Mouse (Mus musculus): ENCODE measurements around the gene Cr1l. TPM values are rescaled to one million over a fixed set of nuclear protein-coding genes. Genes with fewer than 3 reads are reported as not detected.

Gene Cr1l
- total RNA-seq (2021): 10 to 100 TPM; 63.6 to 73.5 TPM
- long read RNA-seq, experiment 1, transcript Cr1l-201 (10 exons, 1,651 nt): major isoform, 16 of 48 reads
- long read RNA-seq, experiment 1, partial matches to known transcripts: 2 of 48 reads
- long read RNA-seq, experiment 1, other reads (novel, unspliced or antisense): 29 of 48 reads
- long read RNA-seq, experiment 2, transcript Cr1l-201 (10 exons, 1,651 nt): major isoform, 10 of 31 reads
- long read RNA-seq, experiment 2, partial matches to known transcripts: 2 of 31 reads
- long read RNA-seq, experiment 2, other reads (novel, unspliced or antisense): 19 of 31 reads

DNA sequence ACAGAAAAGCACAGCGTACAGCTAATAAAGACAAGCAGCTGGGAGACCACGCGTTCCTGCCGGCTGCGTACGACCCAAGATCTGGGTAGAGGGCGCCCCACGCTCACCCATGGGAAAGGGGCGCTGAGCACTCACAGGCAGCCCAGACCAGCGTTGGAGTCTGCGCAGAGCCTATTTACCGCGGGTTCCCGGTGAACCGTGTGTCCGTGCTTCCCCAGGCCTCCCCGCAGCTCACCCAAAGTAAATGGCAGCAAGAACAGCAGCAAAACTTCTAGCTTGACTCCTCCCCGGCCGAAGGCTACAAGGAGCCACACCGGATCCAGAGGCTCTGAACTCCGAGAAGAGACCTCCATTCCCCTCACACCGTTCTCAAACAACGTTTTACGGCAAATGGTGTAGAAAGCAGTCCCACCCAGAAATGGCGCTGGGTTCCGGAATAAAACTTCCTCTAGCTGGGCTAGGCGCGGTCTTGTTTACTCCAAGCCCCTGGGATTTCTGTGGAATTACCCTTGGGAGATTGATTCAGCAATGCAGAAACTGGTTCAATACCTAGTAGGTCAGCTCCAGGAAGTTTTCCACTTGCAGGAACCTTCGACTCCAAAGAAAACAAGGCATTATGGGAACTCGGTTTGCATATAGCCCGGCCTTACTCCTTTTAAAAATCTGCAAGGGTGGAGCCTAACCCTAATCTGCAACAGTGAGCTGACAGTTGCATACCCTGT lies at the start of gene Cr1l:
Gene Cr1l (minus strand): TSS at position 634 of the 722 bp plus-strand sequence.
- peak; percentile 92 to 93 for DNase-seq

DNA sequence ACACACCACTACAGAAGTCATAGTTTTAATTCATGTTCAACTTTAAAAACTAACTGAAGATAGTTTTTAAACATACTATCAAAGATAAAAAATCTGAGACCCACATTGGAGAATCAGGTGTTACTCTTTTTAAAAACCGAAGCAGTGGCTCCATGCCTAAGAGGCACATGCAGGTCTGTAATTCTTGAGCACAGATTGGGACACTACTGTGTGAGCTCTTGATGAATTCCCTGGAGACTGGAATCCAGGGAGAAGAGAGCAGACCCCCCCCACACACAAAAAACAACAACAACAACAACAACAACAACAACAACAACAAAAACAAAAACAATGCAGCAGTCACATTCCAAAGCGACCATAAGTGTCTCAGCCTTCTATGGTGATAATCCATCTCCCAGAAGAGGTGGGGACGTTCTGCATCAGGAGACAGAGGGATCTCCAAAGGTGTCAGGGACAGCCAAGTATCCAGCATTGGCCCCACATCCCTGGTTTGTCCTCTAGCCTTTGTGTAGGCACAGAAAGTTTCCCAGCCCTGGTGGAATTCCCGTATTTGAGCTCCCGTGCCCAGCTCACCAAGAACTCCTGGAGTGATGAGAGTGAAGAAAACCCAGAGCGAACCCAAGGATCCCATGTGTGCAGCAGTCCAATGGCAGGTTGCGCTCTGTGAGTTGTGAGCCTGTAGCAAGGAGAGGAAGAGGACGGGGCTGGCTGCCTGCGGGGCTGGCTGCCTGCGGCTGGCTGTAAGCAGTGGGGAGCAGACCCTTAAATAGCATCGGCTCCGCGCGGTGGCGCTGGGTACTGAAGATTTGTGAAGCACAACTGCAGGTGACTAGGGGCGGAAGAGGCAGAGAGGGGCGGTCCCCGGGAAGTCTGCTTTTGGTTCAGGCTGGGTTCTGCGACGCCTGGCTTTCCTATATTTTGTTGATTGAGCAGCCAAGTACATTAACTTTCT lies 44.9 kb upstream of the Cr1l start, which contains the start of gene Cr2:
Gene Cr2 (minus strand): TSS at position 737 of the 952 bp plus-strand sequence.
- peak; percentile 35 to 64 for DNase-seq

DNA sequence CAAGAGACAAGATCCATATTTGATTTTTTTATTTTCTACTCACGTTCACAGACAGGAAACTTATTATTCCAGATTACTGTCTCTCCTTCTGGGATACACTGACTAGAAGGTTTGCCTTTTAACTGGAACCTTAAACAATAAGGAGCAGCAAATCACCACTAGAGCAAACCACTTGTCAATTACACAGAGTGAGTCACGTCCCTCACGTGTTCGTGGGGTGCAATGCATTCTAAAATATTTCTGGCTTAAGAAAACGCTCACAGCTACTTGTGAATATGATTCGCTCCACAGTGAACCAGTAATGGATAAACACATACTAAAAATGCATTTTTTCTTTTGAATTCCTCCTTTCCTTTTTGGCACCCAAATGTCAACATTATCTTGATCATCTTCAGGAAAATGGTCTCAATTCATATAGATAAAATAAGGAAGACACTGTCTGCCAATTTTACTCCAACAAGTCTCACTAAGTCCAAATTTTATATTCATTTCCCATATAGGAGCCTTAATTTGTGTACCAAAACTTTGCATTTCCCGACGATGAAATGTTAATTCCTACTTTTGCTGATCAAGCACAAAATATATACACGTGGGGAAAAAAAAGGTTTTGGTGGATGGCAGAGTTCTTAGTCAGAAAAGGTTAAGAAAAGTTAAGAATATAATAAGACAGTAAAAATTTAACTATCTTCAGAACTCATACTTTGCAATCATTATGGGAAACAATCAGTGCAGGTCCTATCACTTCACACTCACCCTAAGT lies 33.8 kb upstream of the Cr1l start:
- no peak for DNase-seq

DNA sequence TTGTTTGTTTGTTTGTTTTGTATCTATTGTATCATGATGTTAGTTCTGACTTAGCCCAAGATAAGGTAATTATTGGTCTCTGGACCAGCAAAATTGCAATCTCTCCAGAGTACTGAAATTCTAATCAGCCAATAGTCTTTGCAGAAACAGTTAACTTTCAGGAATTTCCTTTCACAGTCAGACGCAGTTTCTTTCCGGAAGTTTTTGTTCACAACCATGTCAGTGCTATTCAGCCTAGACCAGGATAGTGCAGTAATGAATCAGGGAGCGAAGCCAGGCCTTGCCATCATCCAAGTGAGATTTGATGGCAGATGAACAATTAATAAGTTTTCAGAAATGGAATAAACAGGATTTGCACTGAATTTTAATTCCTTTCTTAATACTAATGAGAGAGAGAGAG lies 684 bp upstream of the Cr1l start:
- peak; percentile 23 to 36 for DNase-seq

DNA sequence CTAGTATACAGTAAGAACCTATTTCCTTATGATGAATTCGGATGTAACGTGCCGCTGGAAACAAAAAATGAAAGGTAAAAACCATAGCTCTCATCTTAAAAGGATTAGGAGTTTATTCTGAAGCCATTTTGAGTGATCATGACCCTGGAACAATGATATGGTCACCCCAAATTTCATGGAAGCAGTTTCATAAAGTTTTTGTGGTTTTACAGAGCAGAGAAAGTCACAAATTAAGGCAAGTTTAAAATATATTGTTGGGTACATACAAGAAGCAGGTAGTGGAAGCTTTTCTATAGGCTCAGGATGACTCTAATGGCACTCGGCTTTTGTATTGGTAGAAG lies 259 bp upstream of the Cr1l start:
- DNase-seq: no peak

DNA sequence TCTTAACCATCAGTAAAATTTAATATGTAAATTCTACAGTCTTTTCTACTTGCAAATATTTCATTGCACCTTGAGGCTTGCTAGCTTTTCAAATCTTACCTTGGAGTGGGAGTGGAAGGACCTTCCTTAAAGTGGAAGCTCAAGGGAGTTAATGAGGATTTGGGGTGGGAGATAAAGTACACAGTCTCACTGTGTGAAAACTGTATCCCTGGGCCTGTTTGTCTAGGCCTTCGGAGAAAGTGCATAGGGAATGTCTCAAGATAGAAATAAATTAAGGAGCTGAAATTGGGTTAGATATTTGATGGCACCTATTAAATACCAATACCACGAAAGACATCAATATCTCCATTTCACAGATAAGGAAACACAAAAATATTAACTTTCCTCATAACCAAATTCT lies 907 bp downstream of the Cr1l start:
- DNase-seq: no peak

DNA sequence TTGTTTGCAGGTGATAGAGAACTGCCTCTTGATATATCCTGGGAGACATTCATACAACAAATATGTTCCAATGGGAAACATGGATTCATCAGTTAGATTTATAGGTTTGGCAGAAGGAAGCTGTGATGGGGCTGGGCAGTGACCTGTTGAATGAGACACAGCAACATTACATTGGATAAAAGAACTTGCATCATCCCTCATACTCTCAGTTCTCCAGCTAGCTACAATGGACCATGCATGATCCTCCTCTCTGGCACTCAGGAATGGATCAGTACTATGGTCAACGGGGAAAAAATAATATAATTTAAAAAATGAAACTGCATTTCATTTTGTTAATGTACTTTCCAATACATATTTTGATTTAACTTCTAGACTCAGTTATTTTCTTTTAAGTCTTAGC lies 1.5 kb downstream of the Cr1l start:
- no peak for DNase-seq

DNA sequence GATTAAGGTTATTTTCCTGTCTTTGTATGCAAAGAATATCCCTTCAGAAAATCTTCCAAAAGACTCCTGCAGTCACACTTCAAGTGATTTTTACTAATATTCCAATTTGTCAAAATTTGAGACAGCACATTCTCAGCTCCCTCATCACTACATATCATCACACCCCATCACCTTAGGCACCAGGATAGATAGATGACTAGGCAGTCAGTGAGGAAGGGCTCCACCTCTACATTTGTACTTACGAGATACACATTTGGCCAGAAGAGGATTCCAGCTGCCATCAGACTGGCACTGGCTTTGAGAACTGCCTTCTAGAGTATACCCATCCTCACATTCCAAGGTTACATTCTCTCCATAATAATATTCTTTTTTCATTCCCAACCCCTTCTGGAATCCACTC lies 17.0 kb downstream of the Cr1l start:
- no peak for DNase-seq

DNA sequence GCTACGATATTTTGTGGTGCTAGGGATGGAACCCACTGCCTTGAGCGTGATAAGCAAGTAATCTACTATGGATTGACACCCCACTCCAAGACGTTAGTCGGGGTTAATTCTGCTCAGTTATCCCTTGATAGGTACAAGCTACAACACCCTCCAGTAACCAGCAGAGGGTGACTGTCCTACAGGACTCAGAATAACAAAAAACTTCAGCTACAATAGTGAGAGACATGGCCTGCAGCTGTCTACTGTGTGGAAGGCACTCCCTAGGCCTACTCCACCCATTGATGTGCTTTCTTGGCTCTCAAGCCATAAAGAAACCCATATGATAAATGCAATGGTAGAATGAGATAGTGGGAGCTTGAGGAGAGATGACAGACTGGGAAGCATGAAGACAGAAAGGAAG lies 17.8 kb downstream of the Cr1l start:
- DNase-seq: no peak

DNA sequence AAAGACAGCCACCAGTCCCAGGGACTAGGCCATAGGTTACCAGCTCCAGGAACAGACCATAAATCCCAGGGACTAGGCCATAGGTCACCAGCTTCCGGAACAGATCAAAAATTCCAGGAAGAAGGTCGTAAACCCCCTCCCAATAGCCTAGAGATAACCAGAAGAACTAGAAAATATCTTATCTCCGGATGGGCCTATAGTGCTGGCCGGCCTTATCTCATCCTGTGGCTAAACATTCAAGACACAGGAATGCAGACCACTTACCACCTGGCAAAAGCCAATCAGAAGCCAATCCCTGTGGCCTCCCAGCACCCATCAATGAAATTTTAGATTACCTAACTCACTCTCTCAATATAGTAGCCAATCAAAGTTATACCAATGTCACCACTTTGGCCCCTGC lies 30.7 kb downstream of the Cr1l start:
- DNase-seq: no peak

DNA sequence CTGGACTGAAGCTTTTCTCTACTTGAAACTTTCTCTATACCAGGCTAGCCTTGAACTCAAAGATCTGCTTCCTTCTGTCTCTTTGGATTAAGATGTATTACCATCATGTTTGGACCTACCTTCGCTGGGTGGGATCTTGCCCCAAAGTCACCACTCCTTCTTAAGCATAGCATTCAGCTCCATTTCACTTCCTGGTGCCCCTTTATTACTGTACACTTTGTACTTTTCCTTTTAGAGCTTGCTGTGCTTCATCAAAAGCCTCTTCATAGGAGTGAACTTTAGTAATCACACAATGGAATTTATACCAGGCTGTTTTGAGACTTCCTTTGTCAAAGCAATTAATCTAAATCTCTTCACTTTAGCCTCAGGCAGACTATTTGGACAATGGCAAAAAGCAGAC lies 33.4 kb downstream of the Cr1l start:
- no peak for DNase-seq

DNA sequence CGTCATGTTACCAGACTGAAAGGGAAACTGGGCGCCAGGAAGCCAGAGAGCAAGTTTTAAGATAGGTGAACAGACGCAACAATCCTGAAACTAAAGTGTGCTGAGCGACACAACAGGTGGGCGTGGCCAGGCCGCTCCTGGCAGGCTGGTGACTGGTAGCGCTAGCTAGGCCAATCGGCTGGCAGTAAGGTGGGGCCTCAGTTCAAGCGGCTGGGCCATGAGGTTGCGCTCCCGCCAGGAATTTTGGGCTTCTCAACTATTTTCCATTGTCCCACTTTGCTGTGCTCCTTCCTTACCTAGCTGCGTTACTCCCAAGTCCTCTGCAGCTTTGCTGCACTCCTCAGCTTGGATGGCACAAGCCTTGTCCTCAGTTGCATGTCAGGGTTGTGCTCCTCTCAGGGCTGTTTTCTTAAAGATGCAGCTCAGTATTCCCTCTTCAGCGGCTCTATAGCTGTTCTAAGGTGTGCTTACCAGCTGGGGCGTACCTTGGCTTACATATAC lies 39.1 kb downstream of the Cr1l start, which contains the start of gene Cd46:
Gene Cd46 (minus strand): TSS at position 30 of the 501 bp plus-strand sequence.
- peak; percentile 78 to 84 for DNase-seq

DNA sequence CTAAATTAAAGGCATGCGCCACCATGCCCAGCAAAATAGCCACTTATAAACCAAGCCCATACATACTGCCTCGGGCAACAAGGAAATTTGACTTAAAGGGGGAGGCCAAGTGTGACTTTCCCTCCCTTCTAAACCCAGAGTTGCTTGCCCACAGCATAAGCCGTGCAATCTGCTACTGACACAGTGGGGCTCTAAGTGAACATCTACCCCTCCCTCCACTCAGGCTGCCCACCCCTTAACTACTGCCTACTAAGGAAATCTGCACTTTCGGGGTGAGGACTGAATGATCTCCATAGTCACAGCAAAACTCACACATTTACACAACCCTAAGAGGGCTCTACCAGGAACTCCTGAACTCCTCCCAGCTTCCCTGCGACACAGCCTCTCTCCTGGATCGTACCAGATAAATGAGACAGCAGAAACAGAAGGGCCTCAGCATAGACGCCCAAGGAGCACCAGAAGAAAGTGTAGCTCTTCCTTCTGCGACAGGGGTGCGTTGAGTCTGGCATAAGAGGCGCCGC lies 39.6 kb downstream of the Cr1l start:
- DNase-seq: no peak

DNA sequence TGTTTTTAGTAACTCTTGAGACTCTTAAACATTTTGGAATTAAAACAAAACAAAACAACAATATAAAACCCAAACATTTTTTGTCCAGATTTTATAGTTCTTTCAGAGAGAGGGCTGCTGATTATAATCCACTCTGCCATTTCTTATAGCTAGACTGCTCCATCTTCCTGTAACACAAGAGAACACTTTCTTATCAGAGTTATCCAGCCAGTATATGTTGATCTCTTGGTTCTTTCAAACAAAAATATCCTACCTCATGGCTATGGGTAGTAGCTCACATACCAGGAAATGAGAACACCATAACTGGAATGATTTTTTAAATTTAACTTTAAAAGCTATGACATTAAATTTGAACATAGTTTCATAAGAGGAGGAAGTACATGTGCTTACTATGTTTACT lies 49.2 kb downstream of the Cr1l start:
- DNase-seq: no peak

Other genes starting within 250 kb of the Cr1l start
- gene Cd34, start 192.8 kb downstream of the Cr1l start, total RNA-seq (2021): 10 to 100 TPM; 76.1 to 78.5 TPM
- gene Cd46, start 39.3 kb downstream of the Cr1l start, total RNA-seq (2021): under 1 TPM; 0.57 to 0.65 TPM
- 1 to 10 TPM in 1 of 2 experiments, under 1 TPM in 1; 0.67 to 5.6 TPM for gene Cr2, start 45.1 kb upstream of the Cr1l start, total RNA-seq (2021)

Data from heart, adult 18-20 months (tissue).